Mouse (Mus musculus) layer of hippocampus, postnatal 36 days (tissue): ENCODE measurements around the gene Lgmn. TPM values are rescaled to one million over a fixed set of nuclear protein-coding genes. Genes with fewer than 3 reads are reported as not detected.
A peak's percentile ranks its signal among the peaks of the same experiment; 100 is the strongest.

Source experiments
- DNase-seq, 2 experiments: peaks; one replicate each; pipeline ENCODE4 v3.0.0; 2022
- total RNA-seq, 2 experiments: library from RNA; stranded (reverse); gene quantifications; 2 replicates each; pipeline ENCODE4 v1.2.3; 2021

Lgmn gene
- total RNA-seq, 2 experiments from 2014 or later, result 83.0 to 84.8 TPM

- DNase-seq, result peak; percentile 77 to 87
Measured at GRCm38 (mm10) chr12:102387219-102387917, 52.2 kb downstream of the Lgmn start.

- DNase-seq, result peak in 1 of 2 experiments; percentile 24
Measured at GRCm38 (mm10) chr12:102384819-102385218, 54.8 kb downstream of the Lgmn start.

DNA sequence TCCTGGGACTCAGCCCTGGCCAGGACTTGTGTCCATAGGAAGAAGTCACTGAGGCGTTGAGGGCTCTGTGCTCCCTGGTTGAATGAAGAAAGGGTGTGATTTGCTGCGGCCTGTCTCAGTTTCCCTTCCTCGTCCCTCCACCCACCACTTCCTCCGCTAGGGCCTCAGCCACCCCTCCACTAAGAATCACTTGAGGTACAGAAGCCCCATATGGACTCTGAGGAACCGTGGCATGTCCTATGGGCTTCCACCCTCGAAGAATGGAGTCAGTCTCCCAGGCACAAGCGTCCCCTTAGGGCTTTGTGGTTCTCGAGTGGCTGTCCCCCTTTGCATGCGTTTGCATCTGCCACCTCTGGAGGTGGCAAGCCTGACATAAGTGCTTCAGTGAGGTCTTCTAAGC lies 56.3 kb downstream of the Lgmn start:
- no peak for DNase-seq

DNA sequence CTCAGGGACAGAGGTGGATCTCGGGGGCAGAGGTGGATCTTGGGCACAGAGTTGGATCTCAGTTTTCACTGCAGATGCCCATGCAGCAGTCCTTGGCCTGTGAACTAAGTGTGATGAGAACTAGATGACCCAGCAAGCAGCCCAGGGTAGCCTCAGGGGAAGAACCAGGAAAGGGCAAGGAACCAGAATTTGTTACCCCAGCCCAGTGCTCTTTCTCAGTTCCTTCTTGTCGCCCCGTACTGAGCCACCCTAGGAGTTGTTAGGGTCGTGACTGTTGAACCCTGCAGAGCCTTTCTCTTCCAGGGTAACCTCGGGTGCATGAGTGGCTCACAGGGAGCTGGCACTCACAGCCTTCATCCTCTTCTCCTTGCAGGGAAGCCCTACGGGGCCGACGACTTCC lies 57.4 kb downstream of the Lgmn start:
- no peak for DNase-seq

DNA sequence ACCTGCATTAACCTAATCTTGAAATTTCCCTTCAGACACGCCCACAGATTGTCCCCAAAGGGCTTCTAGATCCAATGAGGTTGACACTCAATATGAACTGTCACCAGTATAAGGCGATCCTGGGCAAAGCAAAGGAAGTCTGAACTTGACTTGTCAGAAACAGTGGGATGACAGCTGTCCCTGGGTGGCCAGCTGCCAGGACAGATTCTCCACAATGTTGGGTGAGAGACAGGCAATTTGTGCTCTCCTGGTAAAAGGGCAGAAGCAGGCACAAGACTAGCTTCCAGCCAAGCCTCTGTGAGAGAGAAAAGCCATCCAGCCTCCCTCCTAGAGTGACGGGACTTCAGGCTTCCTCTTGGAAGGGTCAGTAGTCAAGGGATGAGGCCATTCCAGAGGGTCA lies 67.3 kb downstream of the Lgmn start:
- DNase-seq, result no peak

GRCm38 (mm10) chr12:102370931-102371500 lies 68.6 kb downstream of the Lgmn start:
- no peak for DNase-seq

GRCm38 (mm10) chr12:102369488-102370235 lies 70.0 kb downstream of the Lgmn start:
- DNase-seq, result no peak

DNA sequence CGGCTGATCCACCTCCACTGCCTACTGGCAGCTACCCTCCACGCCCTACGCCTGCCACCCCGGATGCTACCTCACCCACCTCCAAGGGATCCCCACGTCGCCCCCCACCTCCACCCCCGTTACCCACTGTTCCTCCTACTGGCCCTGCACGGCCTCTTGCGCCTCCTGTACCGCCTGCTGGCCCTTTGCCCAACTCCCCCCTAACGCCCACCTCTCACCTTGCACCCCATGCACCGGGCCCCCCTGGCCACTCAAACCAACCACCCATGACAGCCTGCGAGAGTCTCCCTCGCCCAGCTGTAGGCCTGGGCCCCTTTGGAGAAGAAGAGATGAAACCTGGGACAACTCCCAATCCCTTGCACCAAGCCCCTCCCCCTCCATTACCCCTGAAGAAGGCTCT lies 71.1 kb downstream of the Lgmn start:
- no peak for DNase-seq

DNA sequence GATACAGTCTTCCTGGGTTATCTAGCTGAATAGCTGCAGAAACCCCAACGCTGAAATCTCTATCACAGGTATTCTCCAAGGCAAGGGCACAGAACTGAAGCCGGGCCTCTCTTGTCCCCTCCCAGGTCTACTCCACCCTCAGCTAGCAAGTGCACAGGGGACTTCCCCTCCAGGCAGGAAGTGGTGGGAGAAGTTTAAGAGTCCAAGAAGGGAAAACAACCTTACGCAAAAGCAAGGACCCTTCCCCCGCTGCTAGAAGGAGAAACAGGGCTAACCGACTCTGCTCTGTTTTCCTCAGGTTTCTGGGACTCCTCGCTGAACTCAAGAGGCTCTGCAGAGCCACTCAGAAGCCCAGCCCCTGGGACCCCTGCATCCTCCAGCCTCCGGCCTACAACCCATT lies 71.5 kb downstream of the Lgmn start:
- no peak for DNase-seq

DNA sequence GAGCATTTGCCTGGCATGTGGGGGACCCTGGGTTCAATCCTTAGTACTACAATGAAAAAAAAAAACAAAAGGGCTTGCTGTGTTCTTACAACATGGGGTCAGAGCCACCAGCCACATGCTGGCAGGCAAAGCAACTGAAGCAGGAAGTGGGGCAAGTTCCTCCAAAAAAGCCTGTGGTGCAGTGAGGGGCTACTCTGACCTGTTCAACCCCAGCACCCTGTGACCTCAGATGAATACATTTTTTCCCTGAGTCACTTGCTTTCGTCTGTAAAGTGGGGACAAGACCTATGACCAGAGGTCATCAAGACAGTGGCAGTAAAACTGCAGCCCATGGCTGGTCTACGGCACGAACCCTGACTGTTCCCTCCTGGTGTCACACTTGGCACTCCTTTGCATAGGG lies 72.5 kb downstream of the Lgmn start:
- DNase-seq, result no peak

DNA sequence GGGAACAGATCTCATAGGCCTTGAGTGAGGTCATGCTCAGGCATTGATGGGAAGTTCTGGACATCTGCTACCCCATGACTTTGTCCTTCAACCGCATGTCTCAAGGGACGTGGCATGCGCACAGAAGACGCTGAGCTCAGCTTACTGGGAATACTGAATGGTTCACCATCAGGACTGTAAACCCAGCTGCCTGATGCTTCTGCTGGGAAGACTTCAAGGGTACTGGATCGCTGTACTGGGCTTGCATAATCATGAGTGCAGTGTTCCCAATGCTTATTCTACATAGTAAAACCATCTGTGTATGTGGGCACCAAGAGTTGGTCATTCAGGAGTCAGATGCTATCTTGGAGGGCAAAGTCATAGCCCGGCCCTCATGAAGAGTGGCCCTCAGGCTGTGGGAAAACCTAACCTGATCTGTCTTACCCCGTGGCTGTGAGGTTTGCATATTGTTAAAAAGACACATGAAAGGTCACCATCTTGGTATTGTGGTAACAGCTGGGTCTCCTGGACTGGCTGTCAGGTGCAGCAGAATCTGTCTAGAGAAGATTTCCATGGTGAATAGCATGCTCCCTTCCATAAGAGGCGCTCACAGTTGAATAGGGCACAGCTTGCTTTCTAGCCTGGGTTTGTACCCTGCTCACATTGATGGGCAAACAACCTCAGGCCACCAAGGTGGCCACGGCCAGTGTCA lies 73.3 kb downstream of the Lgmn start:
- DNase-seq, result no peak

GRCm38 (mm10) chr12:102365016-102365415 lies 74.6 kb downstream of the Lgmn start:
- no peak for DNase-seq

DNA sequence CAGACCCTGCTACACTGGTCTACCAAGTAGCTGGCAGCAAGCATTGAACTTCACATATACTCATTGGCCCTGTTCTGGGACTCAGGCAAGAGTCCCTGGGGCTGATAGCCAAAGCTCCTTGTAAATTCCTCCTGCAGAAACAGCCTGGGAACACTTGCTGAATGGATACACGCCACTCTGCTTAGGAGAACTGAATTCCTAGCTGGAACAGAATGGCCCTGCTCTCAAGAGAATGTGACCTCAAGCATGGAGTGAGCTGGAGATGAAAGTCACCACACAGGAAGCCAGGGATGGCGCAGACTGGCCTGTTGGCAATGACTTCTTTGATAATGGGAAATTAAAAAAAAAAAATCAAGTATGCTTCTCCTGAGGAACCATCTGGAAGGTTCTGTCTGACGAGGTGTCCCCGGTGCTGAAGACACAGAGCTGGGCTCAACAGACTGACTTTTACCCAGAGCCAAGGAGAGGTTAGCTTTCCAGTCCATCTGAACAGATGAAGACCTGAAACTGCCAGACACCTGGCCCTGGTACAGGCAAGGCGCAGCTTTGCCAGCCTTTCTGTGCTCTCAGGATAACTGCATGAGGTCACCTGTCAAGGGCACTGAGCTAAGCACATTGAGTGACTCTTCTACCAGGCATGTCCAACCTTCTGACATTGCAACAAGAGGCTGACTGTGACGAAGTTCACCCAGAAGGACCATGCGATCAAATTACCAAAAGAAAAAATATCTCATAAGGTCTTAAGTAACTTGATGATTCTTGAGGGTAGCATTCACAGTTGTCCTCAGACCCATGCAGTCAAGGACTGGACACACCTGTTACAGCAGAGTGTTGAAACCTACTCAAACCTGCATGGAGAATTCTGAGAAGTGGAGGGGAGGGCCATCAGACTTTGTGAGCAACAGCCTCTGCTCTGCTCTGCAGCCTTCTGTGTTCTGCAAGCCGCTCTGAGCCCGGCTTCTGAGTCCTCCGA lies 78.1 kb downstream of the Lgmn start:
- no peak for DNase-seq

- no peak for DNase-seq
Measured at GRCm38 (mm10) chr12:102359390-102359789, 80.2 kb downstream of the Lgmn start.

GRCm38 (mm10) chr12:102356781-102357180 lies 82.8 kb downstream of the Lgmn start:
- no peak for DNase-seq

GRCm38 (mm10) chr12:102355784-102356183 lies 83.8 kb downstream of the Lgmn start:
- DNase-seq, result no peak

DNA sequence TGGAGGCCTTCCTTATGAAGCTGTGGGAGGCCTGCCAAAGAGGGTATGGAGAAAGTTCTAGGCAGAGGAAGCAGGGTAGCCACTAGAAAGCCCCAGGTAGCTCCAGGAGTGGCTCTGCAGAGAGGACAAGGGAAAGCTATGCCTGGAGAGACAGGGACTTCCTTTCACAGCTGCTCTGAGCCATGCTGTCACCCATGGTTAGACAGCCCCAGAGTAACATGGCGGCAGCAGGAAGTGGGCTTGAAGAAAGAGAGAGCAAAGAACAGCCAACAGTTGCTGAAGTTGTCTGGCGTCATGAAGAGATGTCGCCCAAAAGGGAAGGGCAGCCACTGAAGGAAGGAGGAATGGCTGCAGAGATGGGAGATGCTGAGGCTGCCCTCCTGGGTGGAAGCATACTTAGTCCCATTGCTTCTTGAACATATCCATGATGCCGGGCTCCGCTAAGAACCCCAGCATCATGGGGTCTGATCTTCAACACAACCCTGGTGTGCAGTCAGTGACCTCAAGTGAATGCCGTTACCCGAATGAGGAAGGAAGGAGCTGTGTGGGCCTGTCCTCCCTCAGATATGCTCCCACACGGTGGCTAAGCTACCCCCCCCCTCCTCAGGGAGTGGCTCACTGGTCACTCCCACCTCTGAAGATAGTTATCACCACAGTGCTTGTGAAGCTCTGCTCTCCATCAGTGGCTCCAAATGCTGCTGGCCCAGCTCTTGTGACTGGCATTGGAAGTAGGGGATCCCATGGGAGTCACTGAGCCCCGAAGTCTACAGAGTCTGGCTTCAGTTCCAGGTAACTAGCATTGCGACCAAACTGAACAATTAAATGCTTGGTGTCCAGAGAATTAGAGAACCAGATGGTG lies 85.3 kb downstream of the Lgmn start:
- DNase-seq, result no peak

- no peak for DNase-seq
Measured at GRCm38 (mm10) chr12:102350997-102351396, 88.6 kb downstream of the Lgmn start.

GRCm38 (mm10) chr12:102348447-102348846 lies 91.2 kb downstream of the Lgmn start:
- no peak for DNase-seq

DNA sequence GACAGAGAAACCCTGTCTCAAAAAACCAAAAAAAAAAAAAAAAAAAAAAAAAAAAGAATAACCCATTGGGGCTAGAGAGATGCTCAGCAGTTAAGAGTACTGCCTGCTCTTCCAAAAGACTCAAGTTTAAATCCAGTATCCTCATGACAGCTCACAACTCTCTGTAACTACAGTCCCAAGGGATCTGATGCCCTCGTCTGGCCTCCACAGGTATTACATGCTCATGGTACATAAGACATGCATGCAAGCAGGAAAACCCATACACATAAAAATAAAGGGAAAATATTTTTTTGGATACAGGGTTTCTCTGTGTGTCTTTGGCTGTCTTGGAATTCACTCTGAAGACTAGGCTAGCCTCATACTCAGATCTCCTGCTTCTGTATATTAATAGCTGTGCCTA lies 93.1 kb downstream of the Lgmn start:
- DNase-seq, result no peak
